Mouse (Mus musculus) forebrain, embryonic 14.5 days (tissue): ENCODE measurements around the gene Ppp1r10. TPM values are rescaled to one million over a fixed set of nuclear protein-coding genes. Genes with fewer than 3 reads are reported as not detected.
"Not testable (repeated sequence)": the region's sequence is repeated elsewhere in the genome, so short reads cannot be mapped to it uniquely, and the experiment has no call there.

Experiments
- ATAC-seq: fragments of 200-750 bp; cut with Nextera tagmentation; 2 replicates; pipeline ENCODE4 v1.8.0; 2017; ENCODE audit warnings: mild to moderate bottlenecking, moderate library complexity
- DNase-seq: peaks from one replicate; pipeline ENCODE4 v3.0.0-alpha.2; 2015; ENCODE audit warnings: low spot score
- H3K27ac ChIP-seq: fragments of 300-500 bp; sonication (generic); 2 replicates; pipeline ENCODE4 v1.5.1; 2014; ENCODE audit warnings: low read depth, mild to moderate bottlenecking, control low read depth, low read length, moderate library complexity
- H3K27me3 ChIP-seq: fragments of 300-500 bp; sonication (generic); replicated peaks from 2 replicates; pipeline ENCODE4 v1.6.1; 2014; ENCODE audit warnings: low read length, control low read depth, mixed read lengths; ENCODE audit not compliant: control insufficient read depth, insufficient read depth
- H3K36me3 ChIP-seq: fragments of 300-500 bp; sonication (generic); 2 replicates; pipeline ENCODE4 v1.6.1; 2014; ENCODE audit warnings: low read length, control low read depth; ENCODE audit not compliant: control insufficient read depth, insufficient read depth
- H3K4me1 ChIP-seq: fragments of 300-500 bp; sonication (generic); 2 replicates; pipeline ENCODE4 v1.6.1; 2014; ENCODE audit warnings: antibody characterized with exemption, low read length, control low read depth; ENCODE audit not compliant: control insufficient read depth, insufficient read depth
- H3K4me2 ChIP-seq: fragments of 300-500 bp; sonication (generic); 2 replicates; pipeline ENCODE4 v1.6.1; 2014; ENCODE audit warnings: mild to moderate bottlenecking, control low read depth, low read length
- H3K4me3 ChIP-seq: fragments of 300-500 bp; sonication (generic); 2 replicates; pipeline ENCODE4 v1.5.1; 2014; ENCODE audit warnings: low read depth, low read length, control low read depth
- H3K9ac ChIP-seq: fragments of 300-500 bp; sonication (generic); 2 replicates; pipeline ENCODE4 v1.6.1; 2014; ENCODE audit warnings: mild to moderate bottlenecking, low read length, control low read depth, moderate library complexity
- H3K9me3 ChIP-seq: fragments of 300-500 bp; sonication (generic); replicated peaks from 2 replicates; pipeline ENCODE4 v1.6.1; 2016; ENCODE audit warnings: low read length, control low read depth, mixed read lengths; ENCODE audit not compliant: control insufficient read depth
- WGBS: fragments of 180-500 bp; shearing (Covaris S2); extraction: QIAGEN DNeasy Blood & Tissue Kit; methylation state at CpG from one replicate; pipeline ENCODE4 v1.1.7; 2014; 5-methylcytosine and 5-hydroxymethylcytosine counted together
- polyA plus RNA-seq: library from polyadenylated mRNA; unstranded; fragments of >200 nt; fragmentation: Nextera tagmentation; extraction: Ambion mirVana; gene quantifications from 2 replicates; pipeline ENCODE4 v1.2.1, GENCODE M21; 2014

Ppp1r10 gene
- polyA plus RNA-seq, 1 experiment from 2014 or later: 34.9 TPM

DNA sequence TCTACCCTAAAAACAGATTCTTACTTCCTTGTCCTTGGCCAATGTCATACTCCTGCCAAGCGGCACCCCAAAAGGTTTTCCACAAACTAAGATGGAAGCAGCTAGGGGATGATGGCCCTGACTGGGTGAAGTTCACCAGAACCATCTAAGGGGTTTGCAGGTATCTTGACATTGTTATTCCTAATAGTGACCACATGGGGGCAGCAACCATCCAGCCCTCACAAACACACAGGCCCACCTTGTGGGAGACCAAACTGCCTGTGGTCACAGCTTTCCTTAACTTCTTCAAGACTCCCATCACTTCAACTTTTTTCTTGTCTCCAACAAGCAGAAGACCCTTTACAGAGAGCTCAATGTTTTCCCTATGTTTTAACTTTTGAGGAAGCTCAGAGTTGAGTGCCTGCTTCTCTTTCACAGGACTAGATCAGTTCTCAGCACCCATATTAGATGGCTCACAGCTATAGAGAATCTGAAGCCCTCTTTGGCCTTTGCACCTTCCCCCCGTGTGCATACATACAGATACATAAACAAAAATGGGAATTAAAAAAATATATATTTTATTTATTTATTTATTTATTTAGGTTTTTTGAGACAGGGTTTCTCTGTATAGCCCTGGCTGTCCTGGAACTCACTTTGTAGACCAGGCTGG is 21.6 kb downstream of the Ppp1r10 start:
- no peaks in the 10 kb centered on the region for H3K9me3 ChIP-seq
- WGBS: 43% methylated on average over 2 of the region's 2 CpGs
- no peaks in the 10 kb centered on the region for H3K36me3 ChIP-seq
- H3K27ac ChIP-seq: no peak overlapping the region
- no peak overlapping the region for H3K9ac ChIP-seq
- no peaks in the 10 kb centered on the region for H3K27me3 ChIP-seq
- ATAC-seq (peak; percentile 77; the same call in 1 of the 2 replicates), DNase-seq (peak; percentile 68)
- no peak overlapping the region for H3K4me3 ChIP-seq
- H3K4me2 ChIP-seq: no peak overlapping the region
- no peaks in the 10 kb centered on the region for H3K4me1 ChIP-seq

DNA sequence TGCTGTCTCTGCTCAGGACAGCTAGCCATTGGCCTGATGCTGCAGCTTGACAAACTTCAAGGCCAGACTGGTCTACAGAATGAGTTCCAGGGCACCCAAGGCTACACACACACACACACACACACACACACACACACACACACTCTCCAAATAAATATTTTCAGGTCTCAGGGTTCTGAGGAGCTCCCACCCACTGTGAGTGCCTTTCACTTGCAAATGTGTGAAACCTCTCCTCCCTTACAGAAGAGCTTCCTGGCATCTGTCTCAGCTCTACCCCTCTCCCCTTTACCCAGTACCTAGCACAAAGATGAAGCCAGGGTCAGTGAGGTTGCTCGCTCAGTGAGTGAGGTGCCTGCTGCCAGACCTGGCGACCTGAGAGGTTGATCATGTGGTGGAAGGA is 22.9 kb downstream of the Ppp1r10 start:
- no peaks in the 10 kb centered on the region for H3K36me3 ChIP-seq
- H3K27me3 ChIP-seq: no peaks in the 10 kb centered on the region
- H3K4me3 ChIP-seq: no peak overlapping the region
- DNase-seq (no peak), ATAC-seq (no peak)
- H3K9me3 ChIP-seq: no peaks in the 10 kb centered on the region
- H3K9ac ChIP-seq: no peak overlapping the region
- H3K27ac ChIP-seq: no peak overlapping the region
- no peak overlapping the region for H3K4me2 ChIP-seq
- H3K4me1 ChIP-seq: no peaks in the 10 kb centered on the region
- WGBS: 29% methylated on average over 2 of the region's 2 CpGs

DNA sequence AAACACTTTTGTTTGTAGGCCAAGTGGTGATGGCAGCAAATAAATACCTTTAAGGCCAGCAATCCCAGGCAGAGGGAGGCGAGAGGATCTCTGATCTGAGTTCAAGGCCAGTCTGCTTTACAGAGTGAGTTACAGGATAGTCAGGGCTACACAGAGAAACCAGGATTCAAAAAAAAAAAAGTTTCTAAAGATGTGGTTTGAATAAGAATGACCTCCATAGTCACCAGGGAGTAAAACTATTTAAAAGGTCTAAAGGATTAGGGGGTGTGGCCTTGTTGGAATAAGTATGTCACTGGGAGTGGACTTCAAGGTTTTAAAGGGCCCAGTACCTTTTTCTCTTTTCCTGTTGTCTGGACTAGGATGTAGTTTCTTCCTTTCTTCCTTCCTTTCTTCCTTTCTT is 23.7 kb downstream of the Ppp1r10 start:
- Histone ChIP-seq H3K27me3 (no peaks in the 10 kb centered on the region), H3K27ac (no peak overlapping the region), H3K4me1 (no peaks in the 10 kb centered on the region), H3K9ac (no peak overlapping the region), H3K36me3 (no peaks in the 10 kb centered on the region), H3K4me3 (no peak overlapping the region), H3K4me2 (no peak overlapping the region), H3K9me3 (no peaks in the 10 kb centered on the region)
- ATAC-seq (no peak), DNase-seq (no peak)
- WGBS: 58% methylated on average over 1 of the region's 1 CpGs

DNA sequence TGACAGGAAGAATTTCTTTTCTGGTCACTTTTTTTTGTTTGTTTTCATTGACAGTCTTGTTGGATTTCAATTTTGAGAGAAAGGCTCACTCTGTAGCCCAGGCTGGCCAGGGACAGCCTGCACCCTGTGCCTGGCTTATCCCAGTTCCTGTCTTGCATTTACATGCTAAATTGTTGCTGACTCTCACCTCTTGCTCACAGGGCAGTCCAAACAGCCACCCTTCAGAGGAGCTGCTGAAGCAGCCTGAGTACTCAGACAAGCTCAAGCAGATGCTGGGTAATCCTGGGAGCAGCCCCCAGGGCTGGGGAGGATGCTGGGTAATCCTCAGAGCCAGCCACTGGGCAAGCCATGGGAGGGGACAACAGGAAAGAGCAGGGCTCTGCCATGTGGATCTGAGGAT is 34.7 kb downstream of the Ppp1r10 start:
- H3K4me3 ChIP-seq, H3K4me1 ChIP-seq, H3K27me3 ChIP-seq, H3K9ac ChIP-seq, H3K27ac ChIP-seq, ATAC-seq, DNase-seq, H3K4me2 ChIP-seq, H3K9me3 ChIP-seq: not testable (repeated sequence)
- peaks cover 10% of the 10 kb centered on the region for H3K36me3 ChIP-seq

DNA sequence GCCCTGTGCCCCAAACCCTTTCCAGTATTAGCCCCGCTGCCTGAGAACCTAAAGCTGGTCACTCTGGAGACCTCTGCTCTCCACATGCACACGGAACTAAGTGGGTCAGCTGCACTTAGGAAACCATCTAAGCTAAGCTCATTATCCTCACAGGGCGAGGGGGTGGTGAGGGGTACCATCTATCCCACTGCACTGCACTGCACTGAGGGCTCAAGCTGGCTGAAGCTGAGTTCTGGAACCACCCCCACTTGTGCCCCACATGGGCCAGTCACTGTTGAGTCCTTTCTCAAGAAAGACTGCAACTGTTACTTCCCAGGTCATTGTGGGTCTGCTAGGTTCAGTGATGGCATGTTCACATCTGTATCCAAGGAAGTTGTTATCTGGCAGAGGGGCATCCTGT is 36.3 kb downstream of the Ppp1r10 start:
- H3K4me2 ChIP-seq, H3K27me3 ChIP-seq, H3K4me3 ChIP-seq, H3K4me1 ChIP-seq, ATAC-seq, H3K27ac ChIP-seq, H3K9ac ChIP-seq, H3K9me3 ChIP-seq, DNase-seq: not testable (repeated sequence)
- 83% methylated on average over 2 of the region's 3 CpGs for WGBS
- H3K36me3 ChIP-seq: peaks cover 26% of the 10 kb centered on the region

DNA sequence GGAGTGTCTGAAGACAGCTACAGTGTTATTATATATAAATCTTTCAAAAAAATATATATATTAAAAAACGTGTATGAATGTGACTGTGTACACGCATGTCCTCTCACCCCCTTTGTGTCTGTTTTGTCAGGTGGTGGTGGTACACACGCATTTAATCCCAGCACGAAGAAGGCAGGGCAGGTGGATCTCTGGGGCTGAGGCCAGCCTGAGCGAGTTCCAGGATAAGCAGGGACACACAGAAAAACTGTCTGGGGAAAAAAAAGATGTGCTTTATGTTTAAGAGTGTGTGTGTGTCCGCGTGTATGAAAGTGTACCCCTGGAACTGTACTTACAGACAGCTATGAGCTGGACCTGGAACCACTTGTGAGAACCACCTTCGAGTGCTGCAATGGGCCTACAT is 38.4 kb downstream of the Ppp1r10 start:
- Histone ChIP-seq H3K9me3 (no peaks in the 10 kb centered on the region), H3K36me3 (peaks cover 47% of the 10 kb centered on the region), H3K4me3 (no peak overlapping the region), H3K27me3 (no peaks in the 10 kb centered on the region), H3K4me1 (no peaks in the 10 kb centered on the region), H3K27ac (no peak overlapping the region), H3K4me2 (no peak overlapping the region), H3K9ac (no peak overlapping the region)
- DNase-seq (no peak), ATAC-seq (no peak)
- WGBS: 82% methylated on average over 8 of the region's 8 CpGs

DNA sequence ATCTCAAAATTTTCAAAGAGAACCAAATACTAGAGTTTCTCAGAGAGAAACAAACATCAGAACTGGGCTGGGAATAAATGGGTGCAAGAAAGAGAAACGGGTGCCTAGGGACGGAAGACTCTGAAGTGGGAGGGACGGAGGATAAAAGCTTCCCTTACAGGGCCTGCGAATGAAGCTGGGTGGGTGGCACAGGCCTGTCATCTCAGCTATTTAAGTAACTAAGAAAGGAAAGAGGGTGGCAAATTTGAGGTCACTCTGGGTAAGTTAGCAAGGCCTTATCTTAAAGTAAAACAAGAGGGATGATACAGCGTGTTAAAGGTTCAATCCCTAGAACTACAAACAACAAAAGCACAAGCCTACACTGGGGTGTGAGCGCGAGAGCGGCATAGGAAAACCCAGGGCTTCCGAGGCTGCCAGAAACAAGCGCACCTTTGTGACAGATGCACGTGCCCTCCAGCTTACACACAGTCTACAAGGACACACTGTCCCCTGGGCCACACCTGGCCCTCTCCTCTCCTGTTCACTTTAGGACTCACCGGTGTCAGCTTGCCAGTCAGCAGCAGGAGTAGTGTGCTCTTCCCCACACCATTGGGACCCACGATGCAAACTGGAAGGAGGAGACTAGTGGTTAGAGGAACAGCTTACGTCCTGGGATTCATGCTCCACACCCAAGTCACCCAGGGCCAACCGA is 42.4 kb downstream of the Ppp1r10 start:
- H3K9me3 ChIP-seq: no peaks in the 10 kb centered on the region
- no peak overlapping the region for H3K27ac ChIP-seq
- H3K4me3 ChIP-seq: no peak overlapping the region
- H3K4me2 ChIP-seq: no peak overlapping the region
- no peak overlapping the region for H3K9ac ChIP-seq
- 94% methylated on average over 15 of the region's 15 CpGs for WGBS
- H3K27me3 ChIP-seq: no peaks in the 10 kb centered on the region
- ATAC-seq (no peak), DNase-seq (no peak)
- no peaks in the 10 kb centered on the region for H3K4me1 ChIP-seq
- peaks cover 88% of the 10 kb centered on the region for H3K36me3 ChIP-seq

DNA sequence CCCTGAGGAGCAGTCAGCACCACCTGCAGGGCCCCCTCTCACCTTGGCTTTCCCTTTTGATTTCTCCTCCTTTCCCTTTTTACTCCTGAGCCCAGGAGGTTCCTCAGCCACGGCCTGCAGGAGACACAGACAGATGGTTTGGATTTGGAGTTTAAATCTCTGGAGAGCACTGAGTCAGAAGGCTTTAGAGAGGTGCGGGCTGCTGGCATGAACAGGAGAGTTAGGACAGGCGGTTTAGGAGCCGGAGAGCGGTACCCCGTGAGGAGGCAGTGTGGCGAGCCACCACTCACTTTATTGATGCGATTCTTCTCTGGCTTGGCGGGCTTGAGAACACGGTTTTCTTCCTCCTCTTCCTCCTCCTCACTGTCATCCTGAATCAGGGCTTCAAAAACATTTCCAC is 47.0 kb downstream of the Ppp1r10 start:
- ATAC-seq: no peak
- 94% methylated on average over 10 of the region's 10 CpGs for WGBS

DNA sequence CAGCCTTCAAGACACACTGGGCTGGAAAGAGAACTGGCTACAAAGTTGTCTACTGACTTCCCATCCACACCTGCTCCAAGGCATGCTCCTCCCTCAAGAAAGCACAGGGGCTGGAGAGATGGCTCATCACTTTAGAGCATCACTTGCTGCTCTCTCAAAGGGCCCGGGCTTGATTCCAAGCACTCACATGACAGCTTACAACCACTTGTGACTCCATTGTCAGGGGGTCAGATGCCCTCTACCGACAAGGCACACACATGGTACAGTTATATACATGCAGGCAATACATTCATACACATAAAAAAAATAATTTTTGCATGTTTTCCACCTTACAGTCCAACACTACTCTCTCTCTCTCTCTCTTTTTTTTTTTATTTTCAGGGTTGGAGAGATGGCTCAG is 51.4 kb downstream of the Ppp1r10 start:
- Histone ChIP-seq H3K36me3 (peaks cover 31% of the 10 kb centered on the region), H3K4me1 (peaks cover 7% of the 10 kb centered on the region; the same call in 1 of the 2 replicates), H3K4me2 (no peak overlapping the region), H3K4me3 (no peak overlapping the region), H3K27me3 (no peaks in the 10 kb centered on the region), H3K9ac (no peak overlapping the region), H3K27ac (no peak overlapping the region), H3K9me3 (no peaks in the 10 kb centered on the region)
- no peak for ATAC-seq
- 91% methylated on average over 2 of the region's 2 CpGs for WGBS
- no peak for DNase-seq

More for the DNA sequence above, 47.0 kb downstream of the Ppp1r10 start:
- H3K9ac ChIP-seq: no peak overlapping the region
- H3K36me3 ChIP-seq: peaks cover 69% of the 10 kb centered on the region
- H3K9me3 ChIP-seq: no peaks in the 10 kb centered on the region
- no peak overlapping the region for H3K4me3 ChIP-seq
- no peak overlapping the region for H3K4me2 ChIP-seq
- peaks cover under 1% of the 10 kb centered on the region; the same call in 1 of the 2 replicates for H3K4me1 ChIP-seq
- no peak for DNase-seq
- H3K27ac ChIP-seq: no peak overlapping the region
- no peaks in the 10 kb centered on the region for H3K27me3 ChIP-seq
